Mouse (Mus musculus): ENCODE results near the gene Rgs14. TPM values are rescaled to one million over a fixed set of nuclear protein-coding genes. Genes with fewer than 3 reads are reported as not detected.

Gene Rgs14
- polyA plus RNA-seq, 1 experiment = 3.6 TPM

GRCm38 (mm10) chr13:55420018-55420932, 50.7 kb downstream of the Rgs14 start:
- no peaks in the 10 kb centered on the region for H3K27me3 ChIP-seq (ENCODE audit: control insufficient read depth, insufficient read depth, low read length, poor library complexity, severe bottlenecking)
- H3K36me3 ChIP-seq (ENCODE audit: control insufficient read depth, insufficient read depth, low read length, poor library complexity, severe bottlenecking) = no peaks in the 10 kb centered on the region
- H3K4me1 ChIP-seq (ENCODE audit: control insufficient read depth, insufficient read depth, low read length) = no peaks in the 10 kb centered on the region
- peak overlapping the region; percentile 44 for H3K4me3 ChIP-seq (ENCODE audit: low read depth, low read length)
- H3K9ac ChIP-seq (ENCODE audit: low read depth, poor library complexity, severe bottlenecking) = 0 out of 2 replicates have a peak overlapping the region, but pooled peaks have one; percentile 1
- TF ChIP-seq CTCF (IDR thresholded peaks at IDR 0.05; ENCODE audit: low read depth, low read length) (peak; percentile 8), EP300 (IDR thresholded peaks at IDR 0.05; ENCODE audit: insufficient read depth, low read depth, low read length) (no peak)
- H3K9me3 ChIP-seq (replicated peaks; ENCODE audit: control insufficient read depth, insufficient read depth, low read length, poor library complexity, severe bottlenecking) = no peaks in the 10 kb centered on the region
- no peak overlapping the region for H3K27ac ChIP-seq (ENCODE audit: insufficient read depth, low read length)

GRCm38 (mm10) chr13:55420933-55421800, 51.6 kb downstream of the Rgs14 start:
- TF ChIP-seq CTCF (IDR thresholded peaks at IDR 0.05; ENCODE audit: low read depth, low read length) (peak; percentile 59), POLR2A (IDR thresholded peaks at IDR 0.05; ENCODE audit: insufficient read depth, low read length) (no peak)
- Histone ChIP-seq H3K4me3 (ENCODE audit: low read depth, low read length) (peak overlapping the region; percentile 44), H3K36me3 (ENCODE audit: control insufficient read depth, insufficient read depth, low read length, poor library complexity, severe bottlenecking) (no peaks in the 10 kb centered on the region), H3K27ac (ENCODE audit: insufficient read depth, low read length) (no peak overlapping the region), H3K27me3 (ENCODE audit: control insufficient read depth, insufficient read depth, low read length, poor library complexity, severe bottlenecking) (no peaks in the 10 kb centered on the region), H3K9me3 (replicated peaks; ENCODE audit: control insufficient read depth, insufficient read depth, low read length, poor library complexity, severe bottlenecking) (no peaks in the 10 kb centered on the region), H3K4me1 (ENCODE audit: control insufficient read depth, insufficient read depth, low read length) (no peaks in the 10 kb centered on the region), H3K9ac (ENCODE audit: low read depth, poor library complexity, severe bottlenecking) (0 out of 2 replicates have a peak overlapping the region, but pooled peaks have one; percentile 1)

GRCm38 (mm10) chr13:55426613-55427012, 57.1 kb downstream of the Rgs14 start, which contains the start of gene F12:
F12 (minus strand) TSS chr13:55426793.
- H3K4me1 ChIP-seq (ENCODE audit: control insufficient read depth, insufficient read depth, low read length) = no peaks in the 10 kb centered on the region
- TF ChIP-seq POLR2A (IDR thresholded peaks at IDR 0.05; ENCODE audit: insufficient read depth, low read length) (no peak), CTCF (IDR thresholded peaks at IDR 0.05; ENCODE audit: low read depth, low read length) (no peak), EP300 (IDR thresholded peaks at IDR 0.05; ENCODE audit: insufficient read depth, low read depth, low read length) (no peak)
- no peak within 1 kb of the TSS for H3K27ac ChIP-seq (ENCODE audit: insufficient read depth, low read length)
- no peaks in the 10 kb centered on the region for H3K27me3 ChIP-seq (ENCODE audit: control insufficient read depth, insufficient read depth, low read length, poor library complexity, severe bottlenecking)
- no peaks in the 10 kb centered on the region; the same call in 1 of the 2 replicates for H3K9me3 ChIP-seq (replicated peaks; ENCODE audit: control insufficient read depth, insufficient read depth, low read length, poor library complexity, severe bottlenecking)
- no peaks in the 10 kb centered on the region for H3K36me3 ChIP-seq (ENCODE audit: control insufficient read depth, insufficient read depth, low read length, poor library complexity, severe bottlenecking)
- H3K4me3 ChIP-seq (ENCODE audit: low read depth, low read length) = no peak within 1 kb of the TSS
- no peak within 1 kb of the TSS for H3K9ac ChIP-seq (ENCODE audit: low read depth, poor library complexity, severe bottlenecking)

GRCm38 (mm10) chr13:55429226-55429888, 59.8 kb downstream of the Rgs14 start:
- H3K9ac ChIP-seq (ENCODE audit: low read depth, poor library complexity, severe bottlenecking) = no peak overlapping the region
- no peaks in the 10 kb centered on the region for H3K36me3 ChIP-seq (ENCODE audit: control insufficient read depth, insufficient read depth, low read length, poor library complexity, severe bottlenecking)
- H3K4me1 ChIP-seq (ENCODE audit: control insufficient read depth, insufficient read depth, low read length) = no peaks in the 10 kb centered on the region
- no peaks in the 10 kb centered on the region; the same call in 1 of the 2 replicates for H3K9me3 ChIP-seq (replicated peaks; ENCODE audit: control insufficient read depth, insufficient read depth, low read length, poor library complexity, severe bottlenecking)
- TF ChIP-seq POLR2A (IDR thresholded peaks at IDR 0.05; ENCODE audit: insufficient read depth, low read length) = no peak
- no peak for TF ChIP-seq EP300 (IDR thresholded peaks at IDR 0.05; ENCODE audit: insufficient read depth, low read depth, low read length)
- TF ChIP-seq CTCF (IDR thresholded peaks at IDR 0.05; ENCODE audit: low read depth, low read length) = no peak
- no peaks in the 10 kb centered on the region for H3K27me3 ChIP-seq (ENCODE audit: control insufficient read depth, insufficient read depth, low read length, poor library complexity, severe bottlenecking)
- H3K27ac ChIP-seq (ENCODE audit: insufficient read depth, low read length) = no peak overlapping the region
- H3K4me3 ChIP-seq (ENCODE audit: low read depth, low read length) = no peak overlapping the region

GRCm38 (mm10) chr13:55430566-55430965, 61.0 kb downstream of the Rgs14 start:
- no peak overlapping the region for H3K9ac ChIP-seq (ENCODE audit: low read depth, poor library complexity, severe bottlenecking)
- H3K27me3 ChIP-seq (ENCODE audit: control insufficient read depth, insufficient read depth, low read length, poor library complexity, severe bottlenecking) = no peaks in the 10 kb centered on the region

More at GRCm38 (mm10) chr13:55430566-55430965, 61.0 kb downstream of the Rgs14 start:
- Histone ChIP-seq H3K4me1 (ENCODE audit: control insufficient read depth, insufficient read depth, low read length) (no peaks in the 10 kb centered on the region), H3K27ac (ENCODE audit: insufficient read depth, low read length) (no peak overlapping the region), H3K36me3 (ENCODE audit: control insufficient read depth, insufficient read depth, low read length, poor library complexity, severe bottlenecking) (no peaks in the 10 kb centered on the region), H3K9me3 (replicated peaks; ENCODE audit: control insufficient read depth, insufficient read depth, low read length, poor library complexity, severe bottlenecking) (no peaks in the 10 kb centered on the region; the same call in 1 of the 2 replicates), H3K4me3 (ENCODE audit: low read depth, low read length) (no peak overlapping the region)
- no peak for TF ChIP-seq POLR2A (IDR thresholded peaks at IDR 0.05; ENCODE audit: insufficient read depth, low read length)
- no peak for TF ChIP-seq CTCF (IDR thresholded peaks at IDR 0.05; ENCODE audit: low read depth, low read length)
- TF ChIP-seq EP300 (IDR thresholded peaks at IDR 0.05; ENCODE audit: insufficient read depth, low read depth, low read length) = no peak
